Mouse (Mus musculus): ENCODE measurements around the gene Syk. TPM values are rescaled to one million over a fixed set of nuclear protein-coding genes. Genes with fewer than 3 reads are reported as not detected.

Gene Syk
- total RNA-seq, 1 experiment, result 13.3 TPM

DNA sequence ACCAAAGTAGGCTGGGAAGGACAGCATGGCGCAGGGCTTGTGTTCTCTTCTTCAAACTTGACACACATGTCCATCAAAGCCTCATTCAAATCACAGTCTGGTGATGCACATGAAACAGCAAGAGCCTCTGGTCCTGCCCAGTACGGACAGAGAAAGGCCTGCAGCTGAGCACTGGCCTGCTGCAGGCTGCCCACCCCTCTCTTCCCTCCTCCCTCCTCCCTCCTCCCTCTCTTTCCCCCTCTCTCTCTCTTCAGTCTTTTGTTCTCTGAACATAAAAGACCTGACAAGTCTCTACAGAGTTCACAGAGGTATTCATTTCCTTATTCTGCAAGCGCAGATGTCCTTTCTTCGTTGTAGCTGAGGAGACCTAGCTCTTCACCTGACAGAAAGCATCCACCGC is 99.1 kb downstream of the Syk start:
- H3K4me3 ChIP-seq (ENCODE audit: insufficient read depth in 1 of 2, low read depth in 1 of 2, low read length in 2 of 2, poor library complexity in 1 of 2, severe bottlenecking in 1 of 2), result no peak overlapping the region
- TF ChIP-seq ZC3H11A (IDR thresholded peaks at IDR 0.05; ENCODE audit: borderline replicate concordance, low read depth, low read length), result no peak
- TF ChIP-seq CHD2 (IDR thresholded peaks at IDR 0.05; ENCODE audit: low read depth, low read length), result no peak
- TF ChIP-seq MAFK (IDR thresholded peaks at IDR 0.05; ENCODE audit: insufficient read depth, low read depth, low read length), result no peak
- TF ChIP-seq HCFC1 (IDR thresholded peaks at IDR 0.05; ENCODE audit: borderline replicate concordance, insufficient read depth, low read length), result no peak
- no peak for TF ChIP-seq ZNF384 (IDR thresholded peaks at IDR 0.05; ENCODE audit: low read depth, low read length)
- H3K27ac ChIP-seq (ENCODE audit: insufficient read depth, low read depth, low read length, poor library complexity, severe bottlenecking), result no peak overlapping the region
- no peaks in the 10 kb centered on the region for H3K36me3 ChIP-seq (ENCODE audit: control insufficient read depth, insufficient read depth, low read length, poor library complexity, severe bottlenecking)
- no peaks in the 10 kb centered on the region for H3K4me1 ChIP-seq (ENCODE audit: control insufficient read depth in 2 of 2, insufficient read depth in 2 of 2, low read length in 2 of 2, poor library complexity in 1 of 2)
- no peaks in the 10 kb centered on the region for H3K9me3 ChIP-seq (ENCODE audit: control insufficient read depth, insufficient read depth, low read depth, low read length)
- DNase-seq (ENCODE audit: low read depth, low spot score), result no peak
- no peak overlapping the region for H3K9ac ChIP-seq (ENCODE audit: insufficient read depth, low read depth, low read length, poor library complexity, severe bottlenecking)
- in situ Hi-C loops (cut with MboI; ENCODE audit: low sequenced_read_pairs in 2 of 2, unreplicated experiment in 2 of 2), result no loop called here

DNA sequence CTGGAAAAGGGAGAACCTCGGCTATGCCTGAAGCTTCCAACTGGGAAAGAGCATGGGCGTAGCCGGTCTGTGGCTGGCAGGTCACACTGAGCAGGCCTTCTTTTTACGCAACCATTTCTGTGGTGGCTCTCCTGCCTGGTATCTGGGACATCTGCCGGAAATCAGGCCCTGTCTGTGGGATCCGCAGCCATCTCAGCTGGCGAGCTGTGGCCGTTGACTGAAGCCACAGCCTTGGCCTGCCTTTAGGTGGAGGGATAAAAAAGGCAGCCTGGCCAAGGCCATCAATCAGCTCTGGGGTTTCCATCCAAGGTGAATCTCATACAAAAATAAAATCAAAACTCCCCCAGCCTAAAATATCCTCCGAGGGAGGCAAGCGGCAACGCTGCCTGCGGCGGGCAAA is 107.5 kb downstream of the Syk start:
- Histone ChIP-seq H3K9ac (ENCODE audit: insufficient read depth, low read depth, low read length, poor library complexity, severe bottlenecking) (no peak overlapping the region), H3K9me3 (ENCODE audit: control insufficient read depth, insufficient read depth, low read depth, low read length) (no peaks in the 10 kb centered on the region), H3K36me3 (ENCODE audit: control insufficient read depth, insufficient read depth, low read length, poor library complexity, severe bottlenecking) (no peaks in the 10 kb centered on the region), H3K27ac (ENCODE audit: insufficient read depth, low read depth, low read length, poor library complexity, severe bottlenecking) (no peak overlapping the region), H3K4me1 (ENCODE audit: control insufficient read depth in 2 of 2, insufficient read depth in 2 of 2, low read length in 2 of 2, poor library complexity in 1 of 2) (no peaks in the 10 kb centered on the region), H3K4me3 (ENCODE audit: insufficient read depth in 1 of 2, low read depth in 1 of 2, low read length in 2 of 2, poor library complexity in 1 of 2, severe bottlenecking in 1 of 2) (no peak overlapping the region)
- in situ Hi-C loops (cut with MboI; ENCODE audit: low sequenced_read_pairs in 2 of 2, unreplicated experiment in 2 of 2), result no loop called here
- DNase-seq (ENCODE audit: low read depth, low spot score), result no peak
- no peak for TF ChIP-seq MAFK (IDR thresholded peaks at IDR 0.05; ENCODE audit: insufficient read depth, low read depth, low read length)
- no peak for TF ChIP-seq CHD2 (IDR thresholded peaks at IDR 0.05; ENCODE audit: low read depth, low read length)
- no peak for TF ChIP-seq ZNF384 (IDR thresholded peaks at IDR 0.05; ENCODE audit: low read depth, low read length)
- no peak for TF ChIP-seq HCFC1 (IDR thresholded peaks at IDR 0.05; ENCODE audit: borderline replicate concordance, insufficient read depth, low read length)
- TF ChIP-seq ZC3H11A (IDR thresholded peaks at IDR 0.05; ENCODE audit: borderline replicate concordance, low read depth, low read length), result no peak

DNA sequence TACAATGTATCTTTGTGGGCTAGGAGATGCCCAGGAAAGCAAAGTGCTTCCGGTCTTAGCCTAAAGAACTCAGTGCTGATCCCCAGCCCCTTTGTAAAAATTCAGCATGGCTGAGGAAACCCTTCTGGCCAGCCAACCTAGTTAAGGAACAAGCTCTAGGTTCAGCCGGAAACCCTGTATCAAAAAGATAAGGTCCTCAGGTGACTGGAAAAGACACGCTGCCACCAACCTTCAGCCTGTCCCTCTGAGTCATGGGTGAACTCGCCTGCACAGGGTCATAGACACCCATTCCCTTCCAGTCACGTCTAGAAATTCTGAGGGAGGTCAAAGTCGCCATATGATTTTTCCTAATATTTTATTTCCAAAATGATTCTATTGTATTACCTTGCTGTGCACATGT is 109.3 kb downstream of the Syk start:
- H3K36me3 ChIP-seq (ENCODE audit: control insufficient read depth, insufficient read depth, low read length, poor library complexity, severe bottlenecking), result no peaks in the 10 kb centered on the region
- no peak overlapping the region for H3K27ac ChIP-seq (ENCODE audit: insufficient read depth, low read depth, low read length, poor library complexity, severe bottlenecking)
- no peaks in the 10 kb centered on the region for H3K9me3 ChIP-seq (ENCODE audit: control insufficient read depth, insufficient read depth, low read depth, low read length)
- no peak overlapping the region for H3K9ac ChIP-seq (ENCODE audit: insufficient read depth, low read depth, low read length, poor library complexity, severe bottlenecking)
- TF ChIP-seq MAFK (IDR thresholded peaks at IDR 0.05; ENCODE audit: insufficient read depth, low read depth, low read length) (no peak), HCFC1 (IDR thresholded peaks at IDR 0.05; ENCODE audit: borderline replicate concordance, insufficient read depth, low read length) (no peak), CHD2 (IDR thresholded peaks at IDR 0.05; ENCODE audit: low read depth, low read length) (no peak), ZC3H11A (IDR thresholded peaks at IDR 0.05; ENCODE audit: borderline replicate concordance, low read depth, low read length) (no peak), ZNF384 (IDR thresholded peaks at IDR 0.05; ENCODE audit: low read depth, low read length) (no peak)
- DNase-seq (ENCODE audit: low read depth, low spot score), result no peak
- H3K4me3 ChIP-seq (ENCODE audit: insufficient read depth in 1 of 2, low read depth in 1 of 2, low read length in 2 of 2, poor library complexity in 1 of 2, severe bottlenecking in 1 of 2), result no peak overlapping the region
- no peaks in the 10 kb centered on the region for H3K4me1 ChIP-seq (ENCODE audit: control insufficient read depth in 2 of 2, insufficient read depth in 2 of 2, low read length in 2 of 2, poor library complexity in 1 of 2)
- in situ Hi-C loops (cut with MboI; ENCODE audit: low sequenced_read_pairs in 2 of 2, unreplicated experiment in 2 of 2), result no loop called here

DNA sequence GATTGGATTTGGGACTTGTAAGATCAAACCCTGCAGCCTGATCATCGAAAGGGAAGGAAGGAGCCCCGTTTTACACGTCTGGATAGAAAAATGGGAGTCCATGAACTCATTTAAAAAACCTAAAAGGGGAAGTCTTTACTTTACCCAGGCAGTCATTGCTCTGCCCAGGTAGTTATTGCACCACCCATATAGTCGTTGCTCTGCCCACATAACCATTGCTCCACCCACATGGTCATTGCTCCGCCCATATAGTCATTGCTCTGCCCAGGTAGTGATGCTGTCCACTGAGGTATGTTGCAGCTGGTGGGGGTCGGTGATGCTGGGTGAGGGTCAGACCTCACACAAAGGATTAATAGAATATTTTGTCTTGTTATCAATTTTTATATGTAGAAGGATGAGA is 111.9 kb downstream of the Syk start:
- DNase-seq (ENCODE audit: low read depth, low spot score), result no peak
- Histone ChIP-seq H3K4me1 (ENCODE audit: control insufficient read depth in 2 of 2, insufficient read depth in 2 of 2, low read length in 2 of 2, poor library complexity in 1 of 2) (no peaks in the 10 kb centered on the region), H3K9me3 (ENCODE audit: control insufficient read depth, insufficient read depth, low read depth, low read length) (no peaks in the 10 kb centered on the region), H3K4me3 (ENCODE audit: insufficient read depth in 1 of 2, low read depth in 1 of 2, low read length in 2 of 2, poor library complexity in 1 of 2, severe bottlenecking in 1 of 2) (no peak overlapping the region), H3K36me3 (ENCODE audit: control insufficient read depth, insufficient read depth, low read length, poor library complexity, severe bottlenecking) (no peaks in the 10 kb centered on the region), H3K27ac (ENCODE audit: insufficient read depth, low read depth, low read length, poor library complexity, severe bottlenecking) (no peak overlapping the region), H3K9ac (ENCODE audit: insufficient read depth, low read depth, low read length, poor library complexity, severe bottlenecking) (no peak overlapping the region)
- TF ChIP-seq ZC3H11A (IDR thresholded peaks at IDR 0.05; ENCODE audit: borderline replicate concordance, low read depth, low read length), result no peak
- TF ChIP-seq CHD2 (IDR thresholded peaks at IDR 0.05; ENCODE audit: low read depth, low read length), result no peak
- TF ChIP-seq HCFC1 (IDR thresholded peaks at IDR 0.05; ENCODE audit: borderline replicate concordance, insufficient read depth, low read length), result no peak
- TF ChIP-seq ZNF384 (IDR thresholded peaks at IDR 0.05; ENCODE audit: low read depth, low read length), result no peak
- no peak for TF ChIP-seq MAFK (IDR thresholded peaks at IDR 0.05; ENCODE audit: insufficient read depth, low read depth, low read length)
- in situ Hi-C loops (cut with MboI; ENCODE audit: low sequenced_read_pairs in 2 of 2, unreplicated experiment in 2 of 2), result no loop called here

Other genes starting within 250 kb of the Syk start
- 0.58 and 0.76 TPM in 2 replicates for gene Diras2, start 51.9 kb upstream of the Syk start, total RNA-seq (2012; rRNA removed)